Mouse (Mus musculus) embryonic fibroblast, embryonic 13.5 days (primary cell): ENCODE results near the gene Cacnb1.

Experiments
- CTCF ChIP-seq: IDR thresholded peaks from 2 replicates; pipeline ENCODE4 v1.5.1; 2011; ENCODE audit warnings: mild to moderate bottlenecking, control low read depth, low read length, moderate library complexity, borderline replicate concordance; ENCODE audit not compliant: insufficient read depth
- POLR2A ChIP-seq: IDR thresholded peaks from 2 replicates; pipeline ENCODE4 v1.6.1; 2011; ENCODE audit warnings: low read depth, mild to moderate bottlenecking, control low read depth, low read length, moderate library complexity

DNA sequence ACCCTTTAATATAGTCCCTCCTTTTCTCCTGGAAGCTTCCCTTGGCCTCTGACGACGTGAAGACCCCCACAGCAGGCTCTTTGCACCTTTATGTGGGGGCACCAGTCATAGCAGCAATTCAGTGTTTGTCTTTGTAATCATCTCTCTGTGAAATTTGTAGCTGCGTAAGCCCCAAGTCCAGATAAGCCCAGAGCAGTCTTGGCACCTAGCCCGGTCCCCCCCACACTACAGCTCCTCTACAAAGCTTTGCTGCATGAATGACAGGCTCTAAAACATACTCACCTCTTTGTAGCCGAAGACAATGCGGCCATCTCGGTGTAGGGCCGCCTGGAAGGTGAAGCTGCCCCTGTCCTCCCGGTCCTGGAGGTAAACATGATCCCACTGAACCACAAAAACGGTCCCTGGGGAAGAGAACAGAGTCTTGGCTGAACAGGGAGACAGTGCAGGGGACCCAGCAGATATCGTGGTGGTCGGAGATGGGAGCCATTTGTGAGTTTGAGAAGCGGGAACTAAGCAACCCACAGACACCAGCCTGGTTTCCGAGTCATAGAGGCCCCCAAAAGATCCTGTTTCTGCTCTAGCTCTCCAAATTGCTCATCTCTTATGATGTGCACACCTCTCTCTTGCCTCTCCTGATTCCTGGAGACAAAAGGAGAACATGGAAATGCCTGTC is 68.2 kb downstream of the Cacnb1 start:
- TF ChIP-seq CTCF (no peak), POLR2A (no peak)
